Mouse (Mus musculus) frontal cortex, postnatal 25 days (tissue): ENCODE measurements around the gene Anapc7.
"Not testable (repeated sequence)": the region's sequence is repeated elsewhere in the genome, so short reads cannot be mapped to it uniquely, and the experiment has no call there.

Source experiments
- DNase-seq, 2 experiments: peaks; one replicate each; pipeline ENCODE4 v3.0.0; 2022; ENCODE audit warnings: low spot score in 2 of 2

Gene Anapc7

GRCm38 (mm10) chr5:122405537-122405936, 16.0 kb upstream of the Anapc7 start:
- no peak for DNase-seq

GRCm38 (mm10) chr5:122409692-122410645, 11.5 kb upstream of the Anapc7 start:
- no peak for DNase-seq

GRCm38 (mm10) chr5:122411892-122412291, 9.6 kb upstream of the Anapc7 start:
- no peak for DNase-seq

GRCm38 (mm10) chr5:122412826-122413225, 8.7 kb upstream of the Anapc7 start:
- DNase-seq, result no peak

GRCm38 (mm10) chr5:122414351-122414750, 7.1 kb upstream of the Anapc7 start:
- no peak for DNase-seq

GRCm38 (mm10) chr5:122415465-122415864, 6.0 kb upstream of the Anapc7 start:
- DNase-seq, result no peak

- DNase-seq, result not testable (repeated sequence)
These were observed 817 bp upstream of the Anapc7 start for GRCm38 (mm10) chr5:122420676-122421075.

GRCm38 (mm10) chr5:122422071-122422964, 825 bp downstream of the Anapc7 start:
- peak; percentile 87 to 90 for DNase-seq

GRCm38 (mm10) chr5:122423083-122423482, 1.6 kb downstream of the Anapc7 start:
- no peak for DNase-seq

- no peak for DNase-seq
These were observed 4.1 kb downstream of the Anapc7 start for GRCm38 (mm10) chr5:122425550-122425949.

GRCm38 (mm10) chr5:122430036-122430775, 8.7 kb downstream of the Anapc7 start:
- DNase-seq, result no peak

- DNase-seq, result no peak
These were observed 9.7 kb downstream of the Anapc7 start for GRCm38 (mm10) chr5:122431221-122431620.

GRCm38 (mm10) chr5:122434541-122434940, 13.0 kb downstream of the Anapc7 start:
- DNase-seq, result no peak

- no peak for DNase-seq
These were observed 18.1 kb downstream of the Anapc7 start for GRCm38 (mm10) chr5:122439400-122440094.

- DNase-seq, result no peak
These were observed 18.7 kb downstream of the Anapc7 start for GRCm38 (mm10) chr5:122440095-122440630.

GRCm38 (mm10) chr5:122444492-122444891, 23.0 kb downstream of the Anapc7 start:
- DNase-seq, result no peak

- no peak for DNase-seq
These were observed 23.6 kb downstream of the Anapc7 start for GRCm38 (mm10) chr5:122445051-122445610.

- no peak for DNase-seq
These were observed 26.4 kb downstream of the Anapc7 start for GRCm38 (mm10) chr5:122447857-122448256.

- DNase-seq, result no peak
These were observed 27.4 kb downstream of the Anapc7 start for GRCm38 (mm10) chr5:122448869-122449268.

GRCm38 (mm10) chr5:122449946-122450345, 28.5 kb downstream of the Anapc7 start:
- DNase-seq, result no peak
